Mouse (Mus musculus): Measurements from ENCODE around the gene Lama1. TPM values are rescaled to one million over a fixed set of nuclear protein-coding genes. Genes with fewer than 3 reads are reported as not detected.
"Not testable (repeated sequence)": the region's sequence is repeated elsewhere in the genome, so short reads cannot be mapped to it uniquely, and the experiment has no call there.

The Lama1 gene
- polyA plus RNA-seq, 1 experiment from 2014 or later: 2.2 TPM

- H3K27ac ChIP-seq (ENCODE audit: low read length): no peak overlapping the region
- no peak overlapping the region for H3K4me2 ChIP-seq (ENCODE audit: low read depth, low read length)
- no peaks in the 10 kb centered on the region for H3K36me3 ChIP-seq (ENCODE audit: control insufficient read depth, insufficient read depth, low read length)
- no peak for ATAC-seq (ENCODE audit: low read depth)
- H3K9ac ChIP-seq (ENCODE audit: low read length): no peak overlapping the region
- H3K4me1 ChIP-seq (replicated peaks; ENCODE audit: control insufficient read depth, insufficient read depth, low read length): peaks cover 7% of the 10 kb centered on the region
- H3K4me3 ChIP-seq (ENCODE audit: low read length): no peak overlapping the region
- 50% methylated on average over 7 of the region's 7 CpGs for WGBS
- no peaks in the 10 kb centered on the region for H3K9me3 ChIP-seq (ENCODE audit: control insufficient read depth, low read length)
- H3K27me3 ChIP-seq (ENCODE audit: control insufficient read depth, insufficient read depth, low read depth, low read length): no peaks in the 10 kb centered on the region
These were observed 31.7 kb downstream of the Lama1 start for GRCm38 (mm10) chr17:67728751-67729150.

- ATAC-seq (ENCODE audit: low read depth): no peak
- Histone ChIP-seq H3K27ac (ENCODE audit: low read length) (no peak overlapping the region), H3K9me3 (ENCODE audit: control insufficient read depth, low read length) (no peaks in the 10 kb centered on the region), H3K36me3 (ENCODE audit: control insufficient read depth, insufficient read depth, low read length) (no peaks in the 10 kb centered on the region), H3K9ac (ENCODE audit: low read length) (no peak overlapping the region), H3K27me3 (ENCODE audit: control insufficient read depth, insufficient read depth, low read depth, low read length) (no peaks in the 10 kb centered on the region), H3K4me3 (ENCODE audit: low read length) (no peak overlapping the region), H3K4me2 (ENCODE audit: low read depth, low read length) (no peak overlapping the region), H3K4me1 (replicated peaks; ENCODE audit: control insufficient read depth, insufficient read depth, low read length) (peaks cover 7% of the 10 kb centered on the region; the same call in 1 of the 2 replicates)
- 55% methylated on average over 3 of the region's 3 CpGs for WGBS
These were observed 34.0 kb downstream of the Lama1 start for GRCm38 (mm10) chr17:67731096-67731495.

- WGBS: 52% methylated on average over 11 of the region's 11 CpGs
- no peaks in the 10 kb centered on the region for H3K27me3 ChIP-seq (ENCODE audit: control insufficient read depth, insufficient read depth, low read depth, low read length)
- H3K4me3 ChIP-seq (ENCODE audit: low read length): no peak overlapping the region
- H3K9ac ChIP-seq (ENCODE audit: low read length): no peak overlapping the region
- H3K4me2 ChIP-seq (ENCODE audit: low read depth, low read length): no peak overlapping the region
- no peaks in the 10 kb centered on the region for H3K36me3 ChIP-seq (ENCODE audit: control insufficient read depth, insufficient read depth, low read length)
- H3K27ac ChIP-seq (ENCODE audit: low read length): no peak overlapping the region
- no peak for ATAC-seq (ENCODE audit: low read depth)
- no peaks in the 10 kb centered on the region for H3K9me3 ChIP-seq (ENCODE audit: control insufficient read depth, low read length)
- peaks cover 7% of the 10 kb centered on the region; the same call in 1 of the 2 replicates for H3K4me1 ChIP-seq (replicated peaks; ENCODE audit: control insufficient read depth, insufficient read depth, low read length)
These were observed 34.9 kb downstream of the Lama1 start for GRCm38 (mm10) chr17:67731964-67732363.

GRCm38 (mm10) chr17:67733516-67733915, 36.5 kb downstream of the Lama1 start:
- ATAC-seq (ENCODE audit: low read depth): no peak
- H3K4me3 ChIP-seq (ENCODE audit: low read length): no peak overlapping the region
- peaks cover 7% of the 10 kb centered on the region; the same call in 1 of the 2 replicates for H3K4me1 ChIP-seq (replicated peaks; ENCODE audit: control insufficient read depth, insufficient read depth, low read length)
- no peak overlapping the region for H3K4me2 ChIP-seq (ENCODE audit: low read depth, low read length)
- H3K9ac ChIP-seq (ENCODE audit: low read length): no peak overlapping the region
- no peaks in the 10 kb centered on the region for H3K36me3 ChIP-seq (ENCODE audit: control insufficient read depth, insufficient read depth, low read length)
- H3K9me3 ChIP-seq (ENCODE audit: control insufficient read depth, low read length): no peaks in the 10 kb centered on the region
- 62% methylated on average over 12 of the region's 12 CpGs for WGBS
- 0 out of 2 replicates have a peak overlapping the region, but pooled peaks have one; percentile 25 for H3K27ac ChIP-seq (ENCODE audit: low read length)
- no peaks in the 10 kb centered on the region for H3K27me3 ChIP-seq (ENCODE audit: control insufficient read depth, insufficient read depth, low read depth, low read length)

- Histone ChIP-seq H3K9me3 (ENCODE audit: control insufficient read depth, low read length) (no peaks in the 10 kb centered on the region), H3K9ac (ENCODE audit: low read length) (no peak overlapping the region), H3K27ac (ENCODE audit: low read length) (no peak overlapping the region), H3K4me2 (ENCODE audit: low read depth, low read length) (no peak overlapping the region), H3K36me3 (ENCODE audit: control insufficient read depth, insufficient read depth, low read length) (no peaks in the 10 kb centered on the region), H3K4me1 (replicated peaks; ENCODE audit: control insufficient read depth, insufficient read depth, low read length) (peaks cover 7% of the 10 kb centered on the region; the same call in 1 of the 2 replicates), H3K27me3 (ENCODE audit: control insufficient read depth, insufficient read depth, low read depth, low read length) (no peaks in the 10 kb centered on the region), H3K4me3 (ENCODE audit: low read length) (no peak overlapping the region)
- no peak for ATAC-seq (ENCODE audit: low read depth)
- WGBS: 46% methylated on average over 6 of the region's 6 CpGs
These were observed 38.7 kb downstream of the Lama1 start for GRCm38 (mm10) chr17:67735722-67736121.

- not testable (repeated sequence) for H3K9me3 ChIP-seq (ENCODE audit: control insufficient read depth, low read length); ATAC-seq (ENCODE audit: low read depth); H3K4me3 ChIP-seq (ENCODE audit: low read length); H3K27ac ChIP-seq (ENCODE audit: low read length); H3K4me1 ChIP-seq (replicated peaks; ENCODE audit: control insufficient read depth, insufficient read depth, low read length); H3K4me2 ChIP-seq (ENCODE audit: low read depth, low read length); H3K9ac ChIP-seq (ENCODE audit: low read length); H3K27me3 ChIP-seq (ENCODE audit: control insufficient read depth, insufficient read depth, low read depth, low read length); H3K36me3 ChIP-seq (ENCODE audit: control insufficient read depth, insufficient read depth, low read length)
These were observed 44.2 kb downstream of the Lama1 start for GRCm38 (mm10) chr17:67741229-67741628.

- H3K9ac ChIP-seq (ENCODE audit: low read length): no peak overlapping the region
- no peak overlapping the region for H3K4me3 ChIP-seq (ENCODE audit: low read length)
- no peak overlapping the region for H3K4me2 ChIP-seq (ENCODE audit: low read depth, low read length)
- H3K9me3 ChIP-seq (ENCODE audit: control insufficient read depth, low read length): no peaks in the 10 kb centered on the region
- H3K36me3 ChIP-seq (ENCODE audit: control insufficient read depth, insufficient read depth, low read length): no peaks in the 10 kb centered on the region
- H3K27ac ChIP-seq (ENCODE audit: low read length): no peak overlapping the region
- no peak for ATAC-seq (ENCODE audit: low read depth)
- no peaks in the 10 kb centered on the region for H3K27me3 ChIP-seq (ENCODE audit: control insufficient read depth, insufficient read depth, low read depth, low read length)
- WGBS: 81% methylated on average over 9 of the region's 9 CpGs
- peaks cover 2% of the 10 kb centered on the region; the same call in 1 of the 2 replicates for H3K4me1 ChIP-seq (replicated peaks; ENCODE audit: control insufficient read depth, insufficient read depth, low read length)
These were observed 67.3 kb downstream of the Lama1 start for GRCm38 (mm10) chr17:67764167-67764871.

GRCm38 (mm10) chr17:67773608-67774007, 76.5 kb downstream of the Lama1 start:
- H3K27ac ChIP-seq (ENCODE audit: low read length): no peak overlapping the region
- no peak overlapping the region for H3K4me3 ChIP-seq (ENCODE audit: low read length)
- H3K36me3 ChIP-seq (ENCODE audit: control insufficient read depth, insufficient read depth, low read length): no peaks in the 10 kb centered on the region
- no peaks in the 10 kb centered on the region for H3K4me1 ChIP-seq (replicated peaks; ENCODE audit: control insufficient read depth, insufficient read depth, low read length)
- H3K9ac ChIP-seq (ENCODE audit: low read length): no peak overlapping the region
- WGBS: 54% methylated on average over 8 of the region's 8 CpGs
- no peaks in the 10 kb centered on the region for H3K27me3 ChIP-seq (ENCODE audit: control insufficient read depth, insufficient read depth, low read depth, low read length)
- ATAC-seq (ENCODE audit: low read depth): peak; percentile 81
- no peaks in the 10 kb centered on the region for H3K9me3 ChIP-seq (ENCODE audit: control insufficient read depth, low read length)
- H3K4me2 ChIP-seq (ENCODE audit: low read depth, low read length): no peak overlapping the region

GRCm38 (mm10) chr17:67776764-67777163, 79.7 kb downstream of the Lama1 start:
- 59% methylated on average over 9 of the region's 9 CpGs for WGBS
- Histone ChIP-seq H3K9ac (ENCODE audit: low read length) (no peak overlapping the region), H3K9me3 (ENCODE audit: control insufficient read depth, low read length) (no peaks in the 10 kb centered on the region), H3K27me3 (ENCODE audit: control insufficient read depth, insufficient read depth, low read depth, low read length) (no peaks in the 10 kb centered on the region), H3K36me3 (ENCODE audit: control insufficient read depth, insufficient read depth, low read length) (no peaks in the 10 kb centered on the region), H3K27ac (ENCODE audit: low read length) (no peak overlapping the region), H3K4me2 (ENCODE audit: low read depth, low read length) (no peak overlapping the region), H3K4me1 (replicated peaks; ENCODE audit: control insufficient read depth, insufficient read depth, low read length) (no peaks in the 10 kb centered on the region), H3K4me3 (ENCODE audit: low read length) (no peak overlapping the region)
- no peak for ATAC-seq (ENCODE audit: low read depth)

All from lung, embryonic 16.5 days (tissue).